Mouse (Mus musculus): ENCODE data around the gene Mgat5b. TPM values are rescaled to one million over a fixed set of nuclear protein-coding genes. Genes with fewer than 3 reads are reported as not detected.
"Not testable (repeated sequence)": the region's sequence is repeated elsewhere in the genome, so short reads cannot be mapped to it uniquely, and the experiment has no call there.

Mgat5b gene
- polyA plus RNA-seq, 1 experiment from 2014 or later: 1.7 TPM

DNA sequence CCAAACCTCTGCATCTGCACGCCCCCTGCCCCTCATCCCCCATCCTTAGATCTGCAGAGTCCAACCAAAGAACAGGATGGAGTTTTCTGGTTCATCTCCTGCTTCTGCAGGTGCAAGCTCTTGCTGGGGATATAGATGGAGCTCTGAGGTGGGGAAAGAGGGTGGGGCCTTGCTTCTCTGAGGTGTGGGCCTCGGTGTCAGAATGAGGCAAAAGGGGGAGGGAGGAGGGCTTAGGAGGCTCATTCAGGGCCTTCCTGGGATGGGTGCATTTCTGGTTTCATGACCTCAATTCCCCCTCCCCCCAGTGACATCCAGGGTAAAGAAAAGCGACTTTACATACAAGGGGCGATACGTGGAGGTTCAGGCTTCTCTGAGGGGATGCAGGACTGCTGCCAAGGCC, 31.5 kb upstream of the Mgat5b start:
- H3K36me3 ChIP-seq: no peaks in the 10 kb centered on the region
- peaks cover 10% of the 10 kb centered on the region for H3K4me1 ChIP-seq
- H3K27ac ChIP-seq: no peak overlapping the region
- no peaks in the 10 kb centered on the region; the same call in 1 of the 2 replicates for H3K27me3 ChIP-seq
- no peak for ATAC-seq (ENCODE audit: insufficient number of reproducible peaks, insufficient read depth, low FRiP score, low TSS enrichment, low read depth)
- H3K9me3 ChIP-seq: no peaks in the 10 kb centered on the region
- no peak overlapping the region for H3K4me3 ChIP-seq
- 60% methylated on average over 5 of the region's 5 CpGs for WGBS
- no peak overlapping the region for H3K9ac ChIP-seq
- H3K4me2 ChIP-seq: no peak overlapping the region

DNA sequence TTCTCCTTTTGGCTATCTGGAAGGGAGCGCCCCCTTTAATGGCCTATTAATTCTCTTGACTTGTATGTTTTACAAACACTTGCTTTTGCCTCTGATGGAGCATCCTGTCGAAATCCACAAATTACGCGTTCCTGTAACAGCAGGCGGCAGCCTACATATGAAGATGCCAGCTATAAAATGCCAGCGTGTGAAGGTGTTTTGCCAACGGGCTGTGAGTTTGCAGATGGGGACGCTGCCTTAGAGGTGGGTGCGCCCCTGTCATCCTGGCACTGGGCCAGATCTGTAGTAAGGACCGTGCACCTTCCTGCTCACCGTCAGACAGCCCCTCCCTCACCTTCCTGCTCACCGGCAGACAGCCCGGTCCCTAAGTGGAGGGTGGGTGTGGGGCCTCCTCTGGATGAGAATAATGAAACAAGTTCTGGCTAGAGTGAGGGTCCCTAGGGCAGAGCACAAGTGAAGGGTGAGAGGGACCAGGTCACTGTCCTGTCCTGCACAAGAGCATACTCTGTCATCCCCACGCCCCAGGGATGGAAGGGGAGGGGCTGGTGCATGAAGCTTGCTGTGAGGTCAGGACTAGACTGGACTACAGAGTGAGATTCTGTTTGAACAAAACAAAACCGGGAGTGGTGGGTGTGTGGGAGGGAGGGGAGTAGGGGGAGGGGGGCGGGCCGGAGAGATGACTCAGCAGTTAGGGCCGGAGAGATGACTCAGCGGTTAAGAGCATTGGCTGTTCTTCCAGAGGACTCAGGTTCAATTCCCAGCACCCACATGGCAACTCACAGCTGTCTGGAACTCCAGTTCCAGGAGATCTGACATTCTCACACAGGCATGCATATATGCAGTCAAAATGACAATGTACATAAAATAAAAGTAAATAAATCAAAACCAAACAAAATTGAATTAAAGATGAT, 24.9 kb upstream of the Mgat5b start:
- 64% methylated on average over 19 of the region's 19 CpGs for WGBS
- Histone ChIP-seq H3K9me3 (no peaks in the 10 kb centered on the region), H3K4me2 (no peak overlapping the region), H3K27me3 (no peaks in the 10 kb centered on the region), H3K4me1 (peaks cover 4% of the 10 kb centered on the region), H3K36me3 (no peaks in the 10 kb centered on the region), H3K4me3 (no peak overlapping the region), H3K27ac (no peak overlapping the region), H3K9ac (peak overlapping the region; percentile 27; the same call in 1 of the 2 replicates)
- ATAC-seq (ENCODE audit: insufficient number of reproducible peaks, insufficient read depth, low FRiP score, low TSS enrichment, low read depth): no peak

DNA sequence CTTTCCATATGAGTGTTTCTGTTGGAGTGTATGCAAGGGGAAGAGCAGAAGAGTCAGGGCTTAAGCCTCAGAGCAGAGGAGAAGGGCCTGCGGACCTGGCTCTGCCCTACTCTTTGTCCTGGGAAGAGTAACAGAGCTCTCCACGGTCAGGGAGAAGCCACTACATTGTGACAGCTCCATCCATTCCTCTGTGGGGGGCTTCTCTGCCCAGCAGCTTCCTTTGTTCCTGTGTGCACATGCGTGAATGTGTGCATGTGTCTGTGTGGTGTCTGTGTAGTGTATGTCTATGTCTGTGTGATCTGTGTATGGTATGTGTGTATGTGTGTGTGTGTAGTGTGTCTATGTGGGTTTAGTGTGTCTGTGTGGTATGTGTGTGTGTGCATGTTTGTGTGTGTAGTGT, 23.3 kb upstream of the Mgat5b start:
- no peak for ATAC-seq (ENCODE audit: insufficient number of reproducible peaks, insufficient read depth, low FRiP score, low TSS enrichment, low read depth)
- no peaks in the 10 kb centered on the region for H3K9me3 ChIP-seq
- no peak overlapping the region for H3K4me3 ChIP-seq
- H3K4me2 ChIP-seq: no peak overlapping the region
- H3K4me1 ChIP-seq: peaks cover 7% of the 10 kb centered on the region
- no peaks in the 10 kb centered on the region for H3K27me3 ChIP-seq
- H3K9ac ChIP-seq: no peak overlapping the region
- WGBS: 79% methylated on average over 3 of the region's 3 CpGs
- no peaks in the 10 kb centered on the region for H3K36me3 ChIP-seq
- no peak overlapping the region for H3K27ac ChIP-seq

DNA sequence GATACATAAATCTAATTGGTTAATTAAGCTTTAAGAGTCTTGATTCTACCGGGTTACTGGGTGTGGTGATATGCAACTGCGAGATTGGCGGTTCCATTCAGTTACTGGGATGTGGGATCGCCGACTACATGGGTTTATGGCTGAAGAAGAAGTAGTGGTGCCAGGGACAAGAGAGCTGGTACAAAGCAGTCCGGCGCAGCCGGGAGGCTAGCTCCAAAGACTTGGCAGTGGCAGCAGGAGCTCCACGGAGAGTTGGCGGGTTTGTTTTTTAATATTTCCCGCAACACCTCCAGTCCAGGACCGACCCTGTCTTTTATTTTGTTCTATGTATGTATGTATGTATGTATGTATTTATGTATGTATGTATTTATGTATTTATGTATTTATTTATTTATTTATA, 19.4 kb upstream of the Mgat5b start:
- Histone ChIP-seq H3K36me3 (no peaks in the 10 kb centered on the region), H3K27ac (no peak overlapping the region)
- no peak for ATAC-seq (ENCODE audit: insufficient number of reproducible peaks, insufficient read depth, low FRiP score, low TSS enrichment, low read depth)

GRCm38 (mm10) chr11:116902588-116902987, 16.1 kb upstream of the Mgat5b start:
- H3K4me2 ChIP-seq; H3K36me3 ChIP-seq; ATAC-seq (ENCODE audit: insufficient number of reproducible peaks, insufficient read depth, low FRiP score, low TSS enrichment, low read depth); H3K9ac ChIP-seq; H3K27ac ChIP-seq; H3K9me3 ChIP-seq; H3K4me3 ChIP-seq: not testable (repeated sequence)
- H3K4me1 ChIP-seq: peaks cover 22% of the 10 kb centered on the region
- 87% methylated on average over 10 of the region's 10 CpGs for WGBS
- H3K27me3 ChIP-seq: peaks cover 35% of the 10 kb centered on the region

More for the DNA sequence above, 19.4 kb upstream of the Mgat5b start:
- Histone ChIP-seq H3K4me3 (no peak overlapping the region), H3K9me3 (no peaks in the 10 kb centered on the region), H3K27me3 (peaks cover 18% of the 10 kb centered on the region), H3K4me2 (no peak overlapping the region), H3K4me1 (peaks cover 11% of the 10 kb centered on the region; the same call in 1 of the 2 replicates), H3K9ac (no peak overlapping the region)
- 94% methylated on average over 12 of the region's 12 CpGs for WGBS

DNA sequence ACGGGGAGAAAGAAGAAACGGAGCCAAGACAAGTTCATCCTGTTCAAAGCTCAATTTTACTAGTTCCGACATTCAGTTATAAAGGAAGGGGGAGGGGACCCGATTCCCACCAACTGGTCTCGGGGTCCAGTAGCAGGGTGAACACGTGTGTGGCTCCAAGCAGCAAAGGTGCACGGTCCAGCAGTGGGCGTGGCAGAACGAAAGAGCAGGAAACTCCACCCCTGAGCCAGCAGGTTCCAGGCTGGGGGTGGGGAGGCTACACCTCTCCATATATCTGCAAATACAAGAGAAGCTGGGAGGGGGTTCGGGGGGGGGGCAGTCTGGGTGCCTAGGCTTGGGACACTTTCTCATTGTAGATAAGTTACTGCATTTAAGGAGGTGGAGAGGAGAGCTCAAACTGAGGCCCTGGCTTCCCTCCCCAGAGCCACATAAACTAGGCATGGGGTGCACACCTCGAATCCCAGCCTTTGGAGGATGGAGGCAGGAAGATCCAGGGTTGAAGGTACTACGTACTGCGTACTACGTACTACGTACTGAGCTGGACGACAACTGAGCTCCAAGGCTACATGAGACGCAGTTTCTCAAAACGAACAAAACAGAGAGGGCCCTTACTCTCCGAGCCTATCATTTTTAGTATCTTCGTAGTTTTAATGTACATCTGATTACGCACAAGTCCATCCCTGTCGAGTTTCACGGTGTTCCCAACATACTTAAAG, 12.8 kb upstream of the Mgat5b start:
- Histone ChIP-seq H3K4me3 (peak overlapping the region; percentile 26), H3K4me1 (peaks cover 16% of the 10 kb centered on the region), H3K9me3 (no peaks in the 10 kb centered on the region), H3K36me3 (no peaks in the 10 kb centered on the region), H3K27me3 (peaks cover 37% of the 10 kb centered on the region), H3K27ac (no peak overlapping the region), H3K9ac (peak overlapping the region; percentile 57; the same call in 1 of the 2 replicates), H3K4me2 (peak overlapping the region; percentile 63)
- 3% methylated on average over 23 of the region's 23 CpGs for WGBS
- no peak for ATAC-seq (ENCODE audit: insufficient number of reproducible peaks, insufficient read depth, low FRiP score, low TSS enrichment, low read depth)

- Histone ChIP-seq H3K4me3 (no peak overlapping the region), H3K36me3 (no peaks in the 10 kb centered on the region), H3K9me3 (no peaks in the 10 kb centered on the region), H3K9ac (no peak overlapping the region), H3K27me3 (peaks cover 36% of the 10 kb centered on the region), H3K4me1 (peaks cover 5% of the 10 kb centered on the region; the same call in 1 of the 2 replicates), H3K27ac (no peak overlapping the region), H3K4me2 (no peak overlapping the region)
- WGBS: 71% methylated on average over 16 of the region's 16 CpGs
- ATAC-seq (ENCODE audit: insufficient number of reproducible peaks, insufficient read depth, low FRiP score, low TSS enrichment, low read depth): no peak
Observed at GRCm38 (mm10) chr11:116913573-116913972, 5.1 kb upstream of the Mgat5b start.

- WGBS: 59% methylated on average over 5 of the region's 5 CpGs
Observed at GRCm38 (mm10) chr11:116914267-116914885, 4.3 kb upstream of the Mgat5b start.

DNA sequence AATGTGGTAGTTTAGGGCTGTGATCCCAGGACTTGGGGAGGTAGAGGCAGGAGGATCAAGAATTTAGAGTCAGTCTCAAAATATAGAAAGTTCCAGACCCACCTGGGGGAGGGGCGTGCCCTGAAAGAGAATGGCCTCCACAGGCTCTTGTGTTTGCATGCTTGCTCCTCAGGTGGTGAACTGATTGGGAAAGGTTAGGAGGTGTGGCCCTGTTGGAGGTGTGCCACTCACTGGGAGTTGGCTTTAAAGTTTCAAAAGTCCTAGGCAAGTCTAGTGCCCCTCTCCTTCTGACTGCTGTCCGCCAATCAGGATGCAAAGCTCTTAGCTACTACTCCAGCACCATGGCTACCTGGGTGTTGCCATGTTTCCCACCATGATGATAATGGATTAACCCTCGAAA, 3.4 kb upstream of the Mgat5b start:
- H3K4me2 ChIP-seq: no peak overlapping the region
- peaks cover 51% of the 10 kb centered on the region for H3K27me3 ChIP-seq
- H3K4me3 ChIP-seq: no peak overlapping the region
- no peak overlapping the region for H3K27ac ChIP-seq
- no peaks in the 10 kb centered on the region for H3K9me3 ChIP-seq
- no peak overlapping the region for H3K9ac ChIP-seq
- 79% methylated on average over 3 of the region's 3 CpGs for WGBS
- no peak for ATAC-seq (ENCODE audit: insufficient number of reproducible peaks, insufficient read depth, low FRiP score, low TSS enrichment, low read depth)
- no peaks in the 10 kb centered on the region for H3K36me3 ChIP-seq
- H3K4me1 ChIP-seq: peaks cover 16% of the 10 kb centered on the region; the same call in 1 of the 2 replicates

More at GRCm38 (mm10) chr11:116914267-116914885, 4.3 kb upstream of the Mgat5b start:
- Histone ChIP-seq H3K4me3 (no peak overlapping the region), H3K36me3 (no peaks in the 10 kb centered on the region), H3K9ac (no peak overlapping the region), H3K4me1 (peaks cover 9% of the 10 kb centered on the region; the same call in 1 of the 2 replicates), H3K4me2 (no peak overlapping the region), H3K27ac (no peak overlapping the region), H3K27me3 (peaks cover 42% of the 10 kb centered on the region), H3K9me3 (no peaks in the 10 kb centered on the region)
- no peak for ATAC-seq (ENCODE audit: insufficient number of reproducible peaks, insufficient read depth, low FRiP score, low TSS enrichment, low read depth)

DNA sequence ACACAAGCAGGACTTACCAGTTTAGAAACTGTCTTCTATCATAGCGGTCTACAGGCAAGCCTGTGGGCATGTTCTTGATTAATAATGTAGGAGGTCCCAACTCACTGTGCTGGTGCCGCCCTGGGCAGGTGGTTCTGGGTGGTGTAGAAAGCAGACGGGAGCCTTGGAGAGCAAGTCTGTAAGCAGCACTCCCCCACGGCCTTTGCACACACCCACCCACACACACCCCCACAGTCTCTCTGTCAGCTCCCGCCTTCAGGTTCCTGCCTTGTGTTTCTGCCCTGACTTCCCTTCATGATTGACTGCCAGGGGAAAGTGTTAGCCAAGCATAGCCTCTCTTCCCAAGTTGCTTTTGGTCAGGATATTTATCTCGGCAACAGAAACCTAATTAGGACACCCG, 1.3 kb upstream of the Mgat5b start:
- H3K36me3 ChIP-seq: no peaks in the 10 kb centered on the region
- ATAC-seq (ENCODE audit: insufficient number of reproducible peaks, insufficient read depth, low FRiP score, low TSS enrichment, low read depth): no peak
- H3K4me3 ChIP-seq: no peak overlapping the region
- no peak overlapping the region for H3K9ac ChIP-seq
- H3K27me3 ChIP-seq: peaks cover 67% of the 10 kb centered on the region
- no peak overlapping the region for H3K4me2 ChIP-seq
- H3K27ac ChIP-seq: no peak overlapping the region
- WGBS: 39% methylated on average over 7 of the region's 7 CpGs
- no peaks in the 10 kb centered on the region for H3K9me3 ChIP-seq
- H3K4me1 ChIP-seq: peaks cover 22% of the 10 kb centered on the region; the same call in 1 of the 2 replicates

DNA sequence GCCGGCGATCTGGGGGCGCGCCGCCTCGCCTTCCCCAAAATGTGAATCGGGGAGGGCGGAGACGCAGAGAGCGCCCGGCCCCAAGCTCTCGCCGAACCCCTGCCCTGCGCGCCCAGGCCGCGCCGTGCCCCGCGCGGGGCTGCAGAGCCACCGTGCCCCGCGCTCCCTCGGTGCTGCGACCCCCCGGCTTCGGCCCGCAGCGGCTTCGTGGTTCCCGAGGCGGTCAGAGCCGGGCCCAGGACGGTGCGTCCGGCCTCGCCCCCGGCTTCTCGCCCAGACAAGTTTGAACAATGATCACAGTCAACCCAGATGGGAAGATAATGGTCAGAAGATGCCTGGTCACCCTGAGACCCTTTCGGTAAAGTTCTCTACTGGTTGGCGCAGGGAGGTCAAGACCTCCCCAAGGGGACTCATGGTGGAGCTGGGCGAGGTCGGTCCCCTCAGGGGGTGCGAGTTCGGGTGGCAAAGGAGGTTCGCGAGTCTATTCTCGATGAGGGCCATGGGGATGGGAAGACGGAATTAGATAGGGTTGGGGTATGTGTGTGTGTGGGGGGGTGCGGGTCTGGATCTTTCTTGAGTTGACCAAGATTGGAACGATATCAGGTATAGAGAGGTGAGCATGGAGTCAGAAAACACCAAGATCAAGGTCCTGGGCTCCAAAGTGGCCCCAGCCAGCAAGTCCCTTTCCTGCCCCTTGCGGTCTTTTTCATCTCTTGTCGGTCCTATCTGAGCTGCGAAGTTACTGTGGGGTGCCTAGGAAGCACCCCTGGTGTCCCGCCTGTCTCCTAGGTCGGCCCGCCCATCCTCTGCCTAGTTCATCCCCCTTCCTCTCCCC, 740 bp downstream of the Mgat5b start:
- H3K4me3 ChIP-seq: peak overlapping the region; percentile 57
- peaks cover 68% of the 10 kb centered on the region for H3K27me3 ChIP-seq
- peak overlapping the region; percentile 75 for H3K9ac ChIP-seq
- H3K36me3 ChIP-seq: no peaks in the 10 kb centered on the region
- H3K4me1 ChIP-seq: peaks cover 30% of the 10 kb centered on the region
- peak overlapping the region; percentile 90 for H3K4me2 ChIP-seq
- 2% methylated on average over 58 of the region's 58 CpGs for WGBS
- ATAC-seq (ENCODE audit: insufficient number of reproducible peaks, insufficient read depth, low FRiP score, low TSS enrichment, low read depth): no peak
- H3K9me3 ChIP-seq: no peaks in the 10 kb centered on the region
- no peak overlapping the region for H3K27ac ChIP-seq

Measured in embryonic facial prominence, embryonic 13.5 days (tissue).